Mouse (Mus musculus) 3134 (cell line): ENCODE results near the gene Olfm3.

ENCODE experiments used
- DNase-seq: peaks from one replicate; pipeline ENCODE4 v3.0.0-alpha.2; 2011; ENCODE audit warnings: low spot score; ENCODE audit not compliant: insufficient read length; ENCODE audit errors: extremely low read depth

Olfm3 gene

GRCm38 (mm10) chr3:115080428-115081181 lies 176.7 kb downstream of the Olfm3 start:
- DNase-seq, result no peak

- no peak for DNase-seq
Observed at GRCm38 (mm10) chr3:115081371-115081770, 177.5 kb downstream of the Olfm3 start.

- no peak for DNase-seq
Observed at GRCm38 (mm10) chr3:115082947-115083346, 179.1 kb downstream of the Olfm3 start.

- no peak for DNase-seq
Observed at GRCm38 (mm10) chr3:115088281-115088680, 184.4 kb downstream of the Olfm3 start.

- DNase-seq, result no peak
Observed at GRCm38 (mm10) chr3:115090670-115091069, 186.8 kb downstream of the Olfm3 start.

GRCm38 (mm10) chr3:115095496-115095895 lies 191.6 kb downstream of the Olfm3 start:
- DNase-seq, result no peak

- no peak for DNase-seq
Observed at GRCm38 (mm10) chr3:115099590-115099989, 195.7 kb downstream of the Olfm3 start.

- no peak for DNase-seq
Observed at GRCm38 (mm10) chr3:115104155-115104801, 200.4 kb downstream of the Olfm3 start.

GRCm38 (mm10) chr3:115104802-115105493 lies 201.1 kb downstream of the Olfm3 start:
- DNase-seq, result no peak

- DNase-seq, result no peak
Observed at GRCm38 (mm10) chr3:115145722-115146121, 241.8 kb downstream of the Olfm3 start.

GRCm38 (mm10) chr3:115146244-115146643 lies 242.4 kb downstream of the Olfm3 start:
- DNase-seq, result no peak

- no peak for DNase-seq
Observed at GRCm38 (mm10) chr3:115158903-115159473, 255.1 kb downstream of the Olfm3 start.

- no peak for DNase-seq
Observed at GRCm38 (mm10) chr3:115174625-115175024, 270.7 kb downstream of the Olfm3 start.
